Mouse (Mus musculus): ENCODE measurements at regions not wholly inside any gene's neighbourhood (a gene's known extent, or its start where the extent isn't known, plus 50 kb on each side); places are given as distances from the start of the nearest gene placed in this dataset.
"Not testable (repeated sequence)": the region's sequence is repeated elsewhere in the genome, so short reads cannot be mapped to it uniquely, and the experiment has no call there.

DNA sequence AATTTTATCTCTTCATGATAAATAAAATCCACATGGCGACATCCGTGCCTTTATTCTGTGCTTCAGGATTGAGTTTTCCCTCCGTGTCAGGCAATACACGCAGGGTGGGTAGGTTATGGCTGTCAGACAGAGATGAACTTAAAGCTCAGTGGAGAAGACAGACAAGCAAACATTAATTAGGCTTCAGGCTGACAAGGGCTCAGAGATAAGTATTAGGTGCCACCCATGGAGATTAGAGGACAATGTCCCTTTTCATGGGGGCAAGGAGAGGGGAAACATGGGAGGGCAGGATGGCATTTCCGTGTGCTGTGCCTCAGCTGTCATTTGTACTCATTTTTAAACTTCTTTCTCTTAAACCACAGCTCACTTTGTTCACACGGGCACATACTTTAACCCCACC, 381.0 kb downstream of the Kif2b start:
- no peak for DNase-seq (ENCODE audit: low spot score in 2 of 2)

DNA sequence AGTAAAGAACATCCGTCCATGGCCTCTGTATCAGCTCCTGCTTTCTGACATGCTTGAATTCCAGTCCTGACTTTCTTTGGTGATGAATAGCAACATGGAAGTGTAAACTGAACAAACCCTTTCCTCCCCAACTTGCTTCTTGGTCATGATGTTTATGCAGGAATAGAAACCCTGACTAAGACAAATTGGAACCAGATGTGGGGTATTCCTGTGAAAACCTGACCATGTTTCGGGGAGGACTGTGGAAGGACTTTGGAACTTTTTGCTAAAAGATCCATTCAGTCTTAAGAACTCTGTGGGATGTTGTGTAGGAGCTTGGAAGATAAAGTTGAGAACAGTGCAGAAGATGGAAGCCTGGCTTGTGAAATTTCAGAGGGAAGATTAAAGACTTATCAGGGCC, 410.0 kb downstream of the Kif2b start:
- DNase-seq (ENCODE audit: low spot score in 2 of 2), result not testable (repeated sequence)

DNA sequence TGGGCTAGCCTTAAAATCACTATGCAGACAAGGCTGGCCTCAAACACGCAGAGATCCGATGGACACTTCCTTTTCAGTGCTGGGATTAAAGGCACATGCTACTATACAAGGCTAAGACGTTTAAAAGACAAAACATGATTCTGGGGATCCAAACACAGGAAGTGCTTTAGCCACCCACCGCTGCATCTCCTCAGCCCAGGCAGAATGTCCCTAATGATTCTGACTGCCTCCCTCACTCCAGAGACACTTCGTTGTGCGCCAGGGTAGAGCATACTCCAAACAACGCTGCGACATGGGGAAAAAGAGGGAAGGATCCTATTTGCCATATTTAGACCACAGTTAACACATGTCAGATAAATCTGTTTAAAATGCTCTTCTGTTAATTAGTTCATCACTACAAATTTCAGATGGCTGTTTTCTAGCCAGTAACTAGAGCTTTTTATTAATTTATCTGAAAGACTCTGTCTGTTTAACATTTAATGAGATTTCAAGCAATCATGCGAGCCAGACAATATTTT, 443.5 kb downstream of the Kif2b start:
- DNase-seq (ENCODE audit: low spot score in 2 of 2), result no peak

DNA sequence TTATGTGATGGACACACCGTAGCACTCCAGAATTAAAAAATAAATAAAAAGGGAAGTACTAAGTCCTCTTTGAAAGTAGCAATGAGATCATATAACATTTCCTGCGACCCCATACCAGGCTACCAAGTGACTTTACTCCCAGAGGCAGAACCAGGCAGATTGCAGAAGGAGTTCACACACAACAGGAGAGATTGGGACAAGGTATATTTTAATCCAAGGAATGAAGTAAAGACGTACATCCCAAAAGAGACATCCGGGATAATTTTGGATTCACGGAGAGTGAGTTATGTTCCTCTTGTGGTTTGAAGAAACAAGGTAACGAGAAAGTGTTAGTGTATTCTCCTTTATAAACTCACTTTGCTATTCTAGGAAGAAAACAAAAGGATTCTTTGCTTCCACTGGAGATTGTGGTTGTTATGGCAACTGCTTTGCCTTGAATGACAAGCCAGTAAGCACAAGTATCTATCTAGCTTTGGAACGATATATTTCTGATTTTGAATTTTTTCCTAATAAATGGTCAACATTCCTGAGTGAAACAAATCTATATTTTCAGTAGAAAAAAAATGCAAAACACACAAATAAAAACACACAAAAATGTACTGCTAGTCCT, 444.5 kb downstream of the Kif2b start:
- DNase-seq (ENCODE audit: low spot score in 2 of 2), result no peak

DNA sequence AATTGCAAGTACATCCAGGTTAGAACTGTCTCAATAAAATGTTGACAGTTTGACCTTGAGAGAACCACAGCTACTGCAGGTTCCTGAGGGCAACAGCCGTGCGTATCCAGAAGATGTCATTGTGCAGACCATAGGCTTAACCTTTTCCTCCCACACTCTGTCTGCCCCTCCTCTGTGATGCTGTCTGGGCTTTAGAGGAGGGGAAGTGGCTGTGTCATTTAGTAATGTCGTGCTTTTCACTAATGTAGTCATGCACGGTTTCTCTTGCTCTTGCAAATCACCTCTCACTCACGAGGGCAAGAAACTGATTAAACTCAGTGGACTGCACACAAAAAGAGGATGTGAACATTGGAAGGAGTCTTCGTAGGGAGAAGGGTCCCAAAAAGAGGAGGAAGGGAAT, 443.8 kb upstream of the Tom1l1 start:
- no peak for DNase-seq (ENCODE audit: low spot score in 2 of 2)

DNA sequence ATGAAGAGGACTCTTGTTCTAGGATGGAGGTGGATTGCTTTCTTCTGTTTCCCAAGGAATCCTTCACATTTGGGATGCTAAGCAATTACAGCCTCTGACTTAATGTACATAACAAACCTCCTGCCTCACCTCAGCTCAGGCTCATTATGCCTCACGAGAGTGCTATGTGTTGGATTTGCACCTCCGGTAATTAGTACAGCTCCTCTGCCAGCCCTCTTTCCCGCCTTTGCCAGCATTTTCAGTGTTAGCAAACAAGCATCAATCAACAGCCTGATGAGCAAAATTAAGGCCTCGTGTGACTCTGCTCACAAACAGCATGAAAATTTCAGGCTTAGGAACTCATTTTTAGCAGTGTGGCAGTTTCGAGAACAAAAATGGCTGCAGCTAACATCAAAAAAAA, 410.0 kb upstream of the Tom1l1 start:
- DNase-seq (ENCODE audit: low spot score in 2 of 2), result no peak

DNA sequence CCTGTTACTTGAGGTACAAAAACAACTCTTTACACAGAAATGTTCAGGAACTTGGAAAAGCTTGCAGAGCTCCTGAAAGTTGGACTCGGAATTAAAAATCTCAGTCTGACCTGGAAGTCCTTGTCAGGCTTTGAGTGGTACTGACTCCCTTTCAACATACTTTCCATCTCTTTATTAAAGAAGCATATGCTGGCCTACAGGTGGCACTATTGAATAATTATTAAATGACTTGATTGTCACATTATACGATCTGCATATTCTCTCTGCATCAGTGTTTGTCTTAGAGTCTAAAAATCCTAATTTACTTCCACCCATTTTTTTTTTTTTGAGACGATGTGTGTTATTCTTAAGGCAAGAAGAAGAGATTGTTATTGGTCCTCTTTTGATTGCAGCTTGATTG, 409.4 kb upstream of the Tom1l1 start:
- no peak for DNase-seq (ENCODE audit: low spot score in 2 of 2)

DNA sequence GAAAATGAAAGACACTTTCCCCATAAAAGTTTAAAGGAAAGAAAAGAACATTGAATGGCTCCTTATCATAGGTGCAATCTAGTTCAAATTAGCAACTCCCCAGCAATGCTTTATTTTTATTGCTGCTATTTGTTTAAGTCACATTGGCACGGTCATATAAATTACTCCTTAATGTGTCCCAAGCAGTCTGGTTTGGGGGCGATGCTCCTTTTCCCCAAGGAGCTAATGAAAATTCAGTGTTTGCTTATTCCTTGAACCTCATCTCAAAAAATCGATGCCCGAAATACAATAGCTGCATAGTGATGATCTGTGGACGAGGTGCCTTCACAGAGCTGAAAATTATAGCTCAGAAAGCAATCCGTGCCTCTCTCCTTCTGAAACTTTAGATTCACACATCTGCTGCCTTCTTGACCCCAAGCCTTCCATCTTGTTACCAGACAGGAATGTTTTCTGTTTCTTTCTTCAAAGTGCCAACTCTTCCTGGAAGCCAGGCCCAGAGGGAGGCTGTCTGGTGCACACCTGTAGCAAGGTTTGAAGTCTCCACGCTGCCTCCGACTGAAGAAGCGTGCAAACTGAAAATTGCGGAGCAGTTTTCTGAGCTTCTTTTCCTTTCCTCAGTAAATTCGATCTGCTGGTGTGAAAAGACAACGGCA, 408.0 kb upstream of the Tom1l1 start:
- no peak for DNase-seq (ENCODE audit: low spot score in 2 of 2)

DNA sequence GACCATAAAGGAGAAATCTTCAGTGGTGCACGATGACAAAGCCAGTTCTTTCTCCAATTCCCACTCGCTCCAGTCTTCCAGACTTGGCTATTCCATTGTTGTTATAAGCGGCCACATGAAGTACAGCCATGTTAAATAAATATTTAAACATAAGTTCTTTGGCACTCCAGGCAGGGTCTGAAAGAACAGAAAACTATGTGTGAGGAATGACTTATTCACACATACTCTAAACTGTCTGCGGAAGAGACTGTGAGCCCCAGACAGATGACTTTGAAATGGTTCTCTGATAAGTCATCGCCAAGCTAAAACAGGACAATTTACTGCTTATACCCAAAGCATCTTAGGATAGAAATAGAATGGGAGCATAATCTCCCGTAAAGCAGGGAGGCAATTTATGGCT, 377.2 kb upstream of the Tom1l1 start:
- DNase-seq (ENCODE audit: low spot score in 2 of 2), result no peak

DNA sequence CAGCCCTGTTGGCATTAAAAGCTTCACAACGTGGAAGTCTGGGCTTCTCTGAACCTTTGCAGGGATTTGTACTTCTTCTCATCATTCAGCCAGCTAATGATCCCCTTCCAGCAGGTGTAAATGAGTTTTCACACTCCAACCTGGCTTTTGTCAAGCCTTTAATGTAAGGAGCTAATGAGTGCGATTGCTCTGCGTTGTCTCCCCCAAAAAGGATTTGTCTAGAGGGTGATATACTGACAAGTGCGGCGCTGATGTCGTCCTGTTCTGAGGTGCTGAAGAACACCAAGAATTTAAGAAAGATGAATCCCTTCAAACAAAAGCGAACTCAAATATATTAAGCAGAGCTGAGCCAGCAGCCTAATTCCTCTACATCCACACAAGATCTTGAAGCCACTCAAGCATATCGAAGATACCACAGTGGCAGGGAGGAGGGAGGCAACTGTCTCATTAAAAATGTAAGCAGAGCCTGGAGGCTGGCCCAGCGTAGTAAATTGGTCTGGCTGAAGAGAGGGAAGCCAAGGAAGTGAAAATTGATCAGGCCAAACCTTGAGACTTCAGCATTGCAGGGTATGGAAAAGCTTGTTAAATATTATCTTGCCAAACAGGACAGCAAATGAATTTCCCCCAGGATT, 368.9 kb upstream of the Tom1l1 start:
- no peak for DNase-seq (ENCODE audit: low spot score in 2 of 2)

DNA sequence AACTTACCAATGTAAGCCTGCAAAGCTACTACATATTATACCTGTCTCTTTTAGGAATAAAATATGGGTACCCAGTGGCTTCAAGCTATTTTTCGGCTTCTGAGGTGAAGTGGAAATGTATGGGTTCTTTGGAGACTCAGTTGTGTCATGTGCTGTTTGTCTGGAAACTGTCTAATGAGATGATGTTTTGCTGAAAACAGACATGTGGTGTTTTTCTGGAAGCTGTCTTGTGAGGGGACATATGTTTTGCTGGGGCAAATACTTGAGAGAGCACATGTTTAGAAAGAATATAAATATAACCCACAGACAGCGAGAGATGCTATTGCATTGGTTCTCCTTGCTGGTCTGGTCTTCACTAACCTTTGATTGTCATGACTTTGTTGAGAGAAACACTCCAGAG, 365.2 kb upstream of the Tom1l1 start:
- DNase-seq (ENCODE audit: low spot score in 2 of 2), result no peak

DNA sequence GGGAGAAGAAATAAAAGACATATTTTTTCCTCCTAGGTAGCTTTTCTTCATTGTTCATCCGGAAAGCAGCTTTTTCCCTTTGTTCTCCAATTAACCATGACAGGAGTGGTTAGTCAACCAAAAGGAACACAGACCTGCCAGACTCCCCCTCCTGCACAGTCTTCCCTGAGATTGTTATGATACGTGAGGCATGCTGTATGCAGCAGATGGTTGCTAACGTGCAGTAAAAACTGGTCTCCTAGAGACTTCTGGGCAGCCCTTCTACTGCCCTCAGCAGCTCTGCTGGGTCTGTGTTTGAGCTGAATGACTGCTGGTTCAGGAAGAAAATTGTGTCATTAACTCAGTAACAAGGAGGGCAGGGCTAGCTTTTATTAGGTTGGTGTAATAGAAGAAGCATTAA, 363.5 kb upstream of the Tom1l1 start:
- DNase-seq (ENCODE audit: low spot score in 2 of 2), result no peak

DNA sequence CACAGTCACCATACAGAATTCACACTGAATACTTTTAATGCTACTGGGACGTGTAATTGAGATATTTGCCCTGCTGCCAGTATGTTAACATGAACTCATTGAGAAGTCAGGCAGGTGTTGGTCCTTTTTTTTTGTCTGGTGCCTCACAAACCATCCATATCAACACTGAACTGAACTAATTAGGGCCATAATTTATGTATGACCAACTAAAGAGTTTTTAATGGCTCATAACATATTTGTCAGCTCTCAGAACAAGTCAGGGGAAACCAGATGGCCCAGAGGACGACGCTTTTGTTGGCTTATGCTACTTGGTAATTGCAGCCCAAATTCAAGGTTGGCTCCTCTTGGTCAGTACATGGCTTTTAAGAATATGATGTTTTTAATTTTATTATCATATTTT, 353.3 kb upstream of the Tom1l1 start:
- no peak for DNase-seq (ENCODE audit: low spot score in 2 of 2)
